Mouse (Mus musculus): ENCODE results near the gene Serpina9.

- no peak for TF ChIP-seq CTCF (IDR thresholded peaks at IDR 0.05; ENCODE audit: insufficient read depth, low read length)
- TF ChIP-seq POLR2A (IDR thresholded peaks at IDR 0.05; ENCODE audit: borderline replicate concordance, extremely low read depth, low read depth, low read length): no peak
These were observed 17.0 kb downstream of the Serpina9 start for GRCm38 (mm10) chr12:103996513-103996912.
